Mouse (Mus musculus) stomach, postnatal 0 days (tissue): ENCODE measurements around the gene Adamts9. TPM values are rescaled to one million over a fixed set of nuclear protein-coding genes. Genes with fewer than 3 reads are reported as not detected.

Experiments
- ATAC-seq: fragments of 200-750 bp; cut with Nextera tagmentation; 2 replicates; pipeline ENCODE4 v1.8.0; 2017; ENCODE audit not compliant: low FRiP score, low TSS enrichment
- DNase-seq: peaks from one replicate; pipeline ENCODE4 v3.0.0-alpha.2; 2016; ENCODE audit warnings: low spot score
- H3K27ac ChIP-seq: fragments of 300-500 bp; sonication (generic); replicated peaks from 2 replicates; pipeline ENCODE4 v1.5.1; 2014; ENCODE audit warnings: mild to moderate bottlenecking, control low read depth
- H3K27me3 ChIP-seq: fragments of 300-500 bp; sonication (generic); 2 replicates; pipeline ENCODE4 v1.6.1; 2014; ENCODE audit warnings: low read length; ENCODE audit not compliant: control insufficient read depth, insufficient read depth
- H3K36me3 ChIP-seq: fragments of 300-500 bp; sonication (generic); 2 replicates; pipeline ENCODE4 v1.6.1; 2014; ENCODE audit warnings: low read length, mixed read lengths; ENCODE audit not compliant: control insufficient read depth, insufficient read depth
- H3K4me1 ChIP-seq: fragments of 300-500 bp; sonication (generic); replicated peaks from 2 replicates; pipeline ENCODE4 v1.6.1; 2014; ENCODE audit warnings: antibody characterized with exemption; ENCODE audit not compliant: control insufficient read depth, insufficient read depth
- H3K4me2 ChIP-seq: fragments of 300-500 bp; sonication (generic); replicated peaks from 2 replicates; pipeline ENCODE4 v1.6.1; 2014; ENCODE audit warnings: low read depth, mild to moderate bottlenecking, control low read depth, moderate library complexity
- H3K4me3 ChIP-seq: fragments of 300-500 bp; sonication (generic); 2 replicates; pipeline ENCODE4 v1.5.1; 2014; ENCODE audit warnings: low read depth, low read length, control low read depth
- H3K9ac ChIP-seq: fragments of 300-500 bp; sonication (generic); 2 replicates; pipeline ENCODE4 v1.6.1; 2014; ENCODE audit warnings: mild to moderate bottlenecking, low read length, control low read depth, mixed read lengths
- H3K9me3 ChIP-seq: fragments of 300-500 bp; sonication (generic); 2 replicates; pipeline ENCODE4 v1.6.1; 2016; ENCODE audit warnings: low read length; ENCODE audit not compliant: control insufficient read depth
- CTCF ChIP-seq: IDR thresholded peaks from 2 replicates; pipeline ENCODE4 v1.5.1; 2016; ENCODE audit warnings: antibody characterized with exemption, low read depth, mild to moderate bottlenecking, moderate library complexity
- EP300 ChIP-seq: optimal IDR thresholded peaks from 2 replicates; pipeline ENCODE3; 2016; ENCODE audit warnings: antibody characterized with exemption
- WGBS: fragments of 180-500 bp; shearing (Covaris S2); extraction: QIAGEN DNeasy Blood & Tissue Kit; methylation state at CpG from one replicate; pipeline ENCODE4 v1.1.7; 2014; 5-methylcytosine and 5-hydroxymethylcytosine counted together
- polyA plus RNA-seq: library from polyadenylated mRNA; unstranded; fragments of >200 nt; fragmentation: Nextera tagmentation; extraction: Ambion mirVana; gene quantifications from 2 replicates; pipeline ENCODE4 v1.2.1, GENCODE M21; 2015

Gene Adamts9
- polyA plus RNA-seq, 1 experiment from 2014 or later: 2.5 TPM

DNA sequence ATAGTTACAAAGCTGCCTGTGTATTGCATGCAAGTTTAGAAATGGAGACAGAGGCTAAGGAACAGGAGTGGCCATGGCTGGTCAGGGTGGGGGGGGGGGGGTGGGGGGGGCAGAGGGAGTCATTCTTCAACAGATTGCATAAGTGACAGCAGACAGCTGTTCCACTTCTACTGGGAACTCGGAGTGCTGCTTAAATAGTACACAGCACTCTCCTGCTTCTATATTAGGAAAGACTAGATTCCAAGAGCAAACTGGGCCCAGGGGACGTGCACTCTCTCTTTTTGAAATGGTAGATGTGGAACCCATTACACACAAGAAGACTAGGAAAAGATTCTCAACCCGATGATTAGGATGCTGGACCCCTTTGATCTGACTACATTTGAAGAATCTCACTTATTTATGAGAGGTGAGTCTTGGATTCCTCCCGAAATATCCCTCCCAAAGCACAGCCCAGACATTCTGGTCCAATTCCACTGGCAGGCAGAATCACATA lies 74.2 kb downstream of the Adamts9 start, which contains the start of gene Gm15737:
TSS of gene Gm15737 (plus strand) at position 269 of the 493 bp plus-strand sequence.
- TF ChIP-seq CTCF: no peak
- TF ChIP-seq EP300: no peak
- ATAC-seq (peak; percentile 88; the same call in 1 of the 2 replicates), DNase-seq (peak; percentile 26)
- Histone ChIP-seq H3K4me1 (0 out of 2 replicates have a peak, but pooled peaks cover 3% of the 10 kb centered on the region), H3K27ac (peak within 1 kb of the TSS; percentile 86), H3K9ac (no peak within 1 kb of the TSS), H3K27me3 (no peaks in the 10 kb centered on the region), H3K36me3 (peaks cover 5% of the 10 kb centered on the region; the same call in 1 of the 2 replicates), H3K9me3 (no peaks in the 10 kb centered on the region), H3K4me3 (no peak within 1 kb of the TSS), H3K4me2 (no peak within 1 kb of the TSS)
- WGBS: 32% methylated on average over 4 of the region's 4 CpGs

DNA sequence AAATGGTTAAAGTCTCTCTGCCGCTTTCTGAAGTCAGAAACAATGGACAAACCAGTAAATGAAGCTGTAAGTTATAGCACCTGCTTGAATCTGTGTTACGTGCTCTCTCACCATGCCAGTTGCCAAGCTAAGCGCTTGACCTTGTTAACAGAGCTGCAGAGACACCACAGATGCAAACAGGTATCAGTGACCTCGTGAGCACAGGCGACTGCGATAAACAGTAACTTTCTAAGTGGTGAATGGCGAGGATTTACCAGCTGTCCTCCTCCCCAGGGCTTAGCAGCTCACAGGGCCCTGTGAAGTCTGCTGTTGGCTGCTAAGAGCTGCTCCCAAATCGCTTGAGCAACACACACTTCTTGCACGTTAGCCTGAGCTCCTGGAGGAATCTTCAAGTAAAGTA lies 80.7 kb downstream of the Adamts9 start:
- DNase-seq: no peak
- H3K27ac ChIP-seq: no peak overlapping the region
- no peak for TF ChIP-seq CTCF
- H3K4me1 ChIP-seq: no peaks in the 10 kb centered on the region
- H3K9me3 ChIP-seq: no peaks in the 10 kb centered on the region
- H3K4me3 ChIP-seq: no peak overlapping the region
- H3K27me3 ChIP-seq: no peaks in the 10 kb centered on the region
- no peak for ATAC-seq
- H3K36me3 ChIP-seq: no peaks in the 10 kb centered on the region
- WGBS: 79% methylated on average over 9 of the region's 9 CpGs
- H3K9ac ChIP-seq: no peak overlapping the region
- no peak overlapping the region for H3K4me2 ChIP-seq

DNA sequence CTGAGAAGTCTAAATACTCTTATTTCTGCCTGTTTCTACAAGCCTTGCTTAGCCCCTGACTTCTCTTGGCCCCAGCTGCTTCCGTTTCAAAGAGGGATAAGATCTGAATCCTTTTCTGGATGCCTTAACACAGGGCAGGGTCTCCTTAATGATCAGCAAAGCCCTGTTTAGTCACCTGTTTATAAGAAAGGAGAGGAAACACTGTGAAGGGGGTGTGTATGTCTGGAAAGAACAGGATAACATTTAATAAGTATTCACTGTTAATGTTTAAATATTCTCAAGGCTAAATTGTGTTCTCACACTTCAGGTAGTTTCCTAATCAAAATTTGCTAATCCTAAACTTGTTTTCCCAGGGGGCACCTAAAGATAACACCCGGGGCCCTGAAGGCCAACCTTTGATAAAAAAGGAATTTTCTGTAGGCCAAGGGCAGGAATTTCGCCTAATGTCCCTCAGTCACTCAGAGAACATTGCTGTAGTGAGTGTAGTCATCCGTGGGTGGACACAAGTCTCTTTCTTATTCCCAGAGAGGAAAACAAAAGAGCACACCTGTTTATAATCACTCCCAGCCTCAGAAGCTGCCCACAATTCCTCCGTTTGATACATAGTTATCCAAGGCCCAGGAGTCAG lies 82.9 kb downstream of the Adamts9 start:
- Histone ChIP-seq H3K4me2 (no peak overlapping the region), H3K4me3 (no peak overlapping the region), H3K9me3 (no peaks in the 10 kb centered on the region), H3K36me3 (no peaks in the 10 kb centered on the region), H3K4me1 (no peaks in the 10 kb centered on the region), H3K9ac (no peak overlapping the region), H3K27me3 (no peaks in the 10 kb centered on the region), H3K27ac (no peak overlapping the region)
- no peak for ATAC-seq
- DNase-seq: no peak
- WGBS: 42% methylated on average over 5 of the region's 5 CpGs
- TF ChIP-seq EP300: no peak
- no peak for TF ChIP-seq CTCF

DNA sequence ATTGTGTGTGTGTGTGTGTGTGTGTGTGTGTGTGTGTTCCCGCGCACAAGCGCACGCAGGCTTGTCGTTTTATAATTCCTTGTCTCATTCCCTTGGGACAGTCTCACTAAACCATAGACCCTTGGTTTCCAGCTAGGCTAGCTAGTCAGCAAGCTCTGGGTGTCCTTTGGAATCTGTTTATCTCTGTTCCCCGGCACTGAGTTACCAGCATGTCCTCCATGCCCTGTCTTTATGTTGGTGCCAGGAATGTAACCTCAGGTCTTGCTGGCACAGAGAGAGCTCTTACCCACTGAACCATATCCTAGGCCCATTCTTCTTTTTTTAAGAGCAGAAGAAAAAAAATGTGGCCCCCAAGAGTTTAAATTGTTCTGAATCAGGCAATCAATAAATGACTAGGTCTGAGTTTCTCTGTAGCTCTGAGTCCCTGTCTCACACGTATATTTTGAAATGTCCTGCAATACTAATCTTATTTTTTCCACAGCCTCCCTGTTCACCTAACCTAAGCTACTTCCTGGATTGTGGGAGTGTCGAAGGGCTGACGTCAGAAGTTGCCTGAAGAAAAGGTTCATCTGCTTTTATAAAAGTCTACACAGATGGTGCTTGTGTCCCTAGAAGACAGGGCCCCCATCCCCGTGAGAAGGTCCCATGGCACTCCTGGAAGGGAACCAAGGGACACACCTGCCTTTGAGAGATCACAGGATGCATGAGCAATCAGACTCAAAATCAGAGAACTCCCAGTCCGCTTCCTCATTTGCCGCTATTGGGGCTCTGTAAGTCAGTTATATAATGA lies 84.4 kb downstream of the Adamts9 start:
- DNase-seq (no peak), ATAC-seq (no peak)
- no peaks in the 10 kb centered on the region for H3K9me3 ChIP-seq
- WGBS: 79% methylated on average over 12 of the region's 12 CpGs
- no peak overlapping the region for H3K9ac ChIP-seq
- no peaks in the 10 kb centered on the region for H3K36me3 ChIP-seq
- no peak overlapping the region for H3K27ac ChIP-seq
- H3K4me3 ChIP-seq: no peak overlapping the region
- TF ChIP-seq CTCF (no peak), EP300 (no peak)
- H3K27me3 ChIP-seq: no peaks in the 10 kb centered on the region
- H3K4me2 ChIP-seq: no peak overlapping the region
- no peaks in the 10 kb centered on the region for H3K4me1 ChIP-seq

DNA sequence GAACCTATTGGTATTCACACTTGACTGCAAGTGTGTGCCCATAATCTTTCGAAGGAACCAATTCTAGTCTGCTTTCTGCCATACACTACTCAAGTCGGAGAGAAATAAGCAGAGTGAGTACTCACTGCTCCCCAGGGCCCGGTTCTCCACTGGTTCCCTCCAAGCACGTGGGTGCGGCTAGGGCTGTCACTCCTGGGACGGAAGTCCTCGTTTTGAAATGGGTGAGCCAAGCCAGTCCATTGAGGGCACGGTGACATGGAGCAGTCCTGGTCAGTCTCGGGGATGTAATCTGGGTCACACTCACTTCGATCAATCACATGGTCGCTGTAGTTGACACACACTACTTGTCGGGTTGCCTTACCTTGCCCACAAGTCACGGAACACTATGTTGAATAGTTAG lies 85.5 kb downstream of the Adamts9 start:
- TF ChIP-seq CTCF: no peak
- TF ChIP-seq EP300: no peak
- H3K4me3 ChIP-seq: no peak overlapping the region
- no peaks in the 10 kb centered on the region for H3K9me3 ChIP-seq
- DNase-seq (no peak), ATAC-seq (no peak)
- H3K36me3 ChIP-seq: no peaks in the 10 kb centered on the region
- no peak overlapping the region for H3K4me2 ChIP-seq
- WGBS: 92% methylated on average over 13 of the region's 13 CpGs
- no peak overlapping the region for H3K9ac ChIP-seq
- H3K4me1 ChIP-seq: no peaks in the 10 kb centered on the region
- H3K27ac ChIP-seq: no peak overlapping the region
- no peaks in the 10 kb centered on the region for H3K27me3 ChIP-seq

DNA sequence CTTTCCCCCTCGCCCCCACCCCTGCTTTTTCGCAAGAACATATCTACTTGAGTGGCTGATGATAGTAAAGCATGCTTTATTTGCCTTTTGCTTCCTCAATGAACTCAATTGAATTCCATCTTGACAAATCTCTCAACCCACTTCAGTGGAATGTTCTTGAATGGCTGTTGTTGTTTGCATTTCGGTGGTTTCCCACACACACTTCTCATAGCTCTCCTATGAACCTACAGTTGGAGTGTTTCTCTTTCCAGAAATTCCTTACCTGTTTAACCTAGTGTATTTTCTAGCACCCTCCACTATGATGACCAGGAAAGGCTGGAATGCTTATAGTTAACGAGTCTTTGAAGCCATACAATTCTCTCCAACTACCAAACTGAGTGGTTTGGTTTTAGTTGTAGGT lies 88.4 kb downstream of the Adamts9 start:
- no peaks in the 10 kb centered on the region for H3K36me3 ChIP-seq
- H3K27ac ChIP-seq: no peak overlapping the region
- H3K9me3 ChIP-seq: no peaks in the 10 kb centered on the region
- no peak for DNase-seq
- WGBS: 69% methylated on average over 4 of the region's 4 CpGs
- no peak overlapping the region for H3K4me2 ChIP-seq
- no peak for ATAC-seq
- H3K4me1 ChIP-seq: no peaks in the 10 kb centered on the region
- H3K4me3 ChIP-seq: no peak overlapping the region
- TF ChIP-seq EP300: no peak
- TF ChIP-seq CTCF: no peak
- no peak overlapping the region for H3K9ac ChIP-seq
- H3K27me3 ChIP-seq: no peaks in the 10 kb centered on the region
